Mouse (Mus musculus) forebrain, embryonic 15.5 days (tissue): Measurements from ENCODE around the gene Myl7. TPM values are rescaled to one million over a fixed set of nuclear protein-coding genes. Genes with fewer than 3 reads are reported as not detected.

ENCODE experiments used
- ATAC-seq: fragments of 200-750 bp; cut with Nextera tagmentation; replicated peaks from 2 replicates; pipeline ENCODE4 v1.8.0; 2017; ENCODE audit warnings: mild to moderate bottlenecking, moderate TSS enrichment, moderate library complexity
- H3K27ac ChIP-seq: fragments of 300-500 bp; sonication (generic); replicated peaks from 2 replicates; pipeline ENCODE4 v1.5.1; 2015; ENCODE audit warnings: mild to moderate bottlenecking, inconsistent platforms
- H3K27me3 ChIP-seq: fragments of 300-500 bp; sonication (generic); 2 replicates; pipeline ENCODE4 v1.6.1; 2015; ENCODE audit warnings: inconsistent platforms
- H3K36me3 ChIP-seq: fragments of 300-500 bp; sonication (generic); 2 replicates; pipeline ENCODE4 v1.6.1; 2015; ENCODE audit warnings: mild to moderate bottlenecking, inconsistent platforms
- H3K4me1 ChIP-seq: fragments of 300-500 bp; sonication (generic); 2 replicates; pipeline ENCODE4 v1.6.1; 2015; ENCODE audit warnings: inconsistent platforms
- H3K4me2 ChIP-seq: fragments of 300-500 bp; sonication (generic); replicated peaks from 2 replicates; pipeline ENCODE4 v1.6.1; 2015; ENCODE audit warnings: mild to moderate bottlenecking, inconsistent platforms
- H3K4me3 ChIP-seq: fragments of 300-500 bp; sonication (generic); 2 replicates; pipeline ENCODE4 v1.5.1; 2015; ENCODE audit warnings: mild to moderate bottlenecking, inconsistent platforms
- H3K9ac ChIP-seq: fragments of 300-500 bp; sonication (generic); replicated peaks from 2 replicates; pipeline ENCODE4 v1.6.1; 2015; ENCODE audit warnings: mild to moderate bottlenecking, inconsistent platforms
- H3K9me3 ChIP-seq: fragments of 300-500 bp; sonication (generic); 2 replicates; pipeline ENCODE4 v1.6.1; 2016; ENCODE audit warnings: inconsistent platforms
- WGBS: fragments of 180-500 bp; shearing (Covaris S2); methylation state at CpG from one replicate; pipeline ENCODE4 v1.1.7; 2015; ENCODE audit warnings: mixed read lengths; 5-methylcytosine and 5-hydroxymethylcytosine counted together
- polyA plus RNA-seq: library from polyadenylated mRNA; unstranded; fragments of >200 nt; fragmentation: Nextera tagmentation; extraction: Ambion mirVana; gene quantifications from 2 replicates; pipeline ENCODE4 v1.2.1, GENCODE M21; 2015

Gene Myl7
- polyA plus RNA-seq, 1 experiment from 2014 or later, result 0.32 TPM

DNA sequence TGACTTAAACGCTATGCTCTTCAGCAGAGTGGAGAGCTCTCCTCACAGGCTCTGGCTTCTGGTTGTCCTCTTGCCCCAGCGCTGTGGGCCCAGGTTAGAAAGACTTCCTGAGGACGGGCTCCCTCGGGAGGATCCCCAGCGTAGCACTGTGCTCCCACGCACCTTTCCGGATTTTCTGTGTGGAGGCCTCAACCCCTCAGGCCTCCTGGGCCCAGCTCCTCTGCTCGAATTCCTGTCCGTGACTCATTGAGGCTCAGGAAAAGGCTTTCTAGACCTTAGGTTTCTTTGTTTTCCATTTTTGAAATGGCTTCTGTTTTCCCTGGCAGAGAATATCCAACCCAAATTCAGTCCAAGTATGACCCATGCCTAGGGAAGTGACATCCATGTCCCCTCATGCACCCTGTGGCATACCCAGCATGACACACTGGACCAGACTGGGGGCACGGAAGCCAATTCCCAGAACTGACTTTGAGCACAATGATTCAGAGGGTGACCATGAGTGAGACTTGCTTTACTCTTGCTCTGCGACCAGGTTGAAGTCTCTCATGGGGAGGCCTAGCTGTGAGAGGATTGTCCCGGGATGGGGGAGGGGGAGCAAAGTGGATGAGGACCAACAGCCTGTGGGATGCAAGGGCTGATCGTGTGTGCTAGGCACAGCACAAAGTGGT lies 38.6 kb downstream of the Myl7 start:
- Histone ChIP-seq H3K36me3 (no peaks in the 10 kb centered on the region), H3K4me1 (peaks cover 12% of the 10 kb centered on the region), H3K27ac (no peak overlapping the region), H3K27me3 (peaks cover 27% of the 10 kb centered on the region), H3K9me3 (no peaks in the 10 kb centered on the region), H3K4me3 (no peak overlapping the region), H3K4me2 (no peak overlapping the region), H3K9ac (no peak overlapping the region)
- no peak for ATAC-seq
- 86% methylated on average over 13 of the region's 13 CpGs for whole genome bisulfite sequencing

GRCm38 (mm10) chr11:5858723-5859122 lies 39.9 kb downstream of the Myl7 start:
- Histone ChIP-seq H3K4me3 (no peak overlapping the region), H3K4me1 (peaks cover 12% of the 10 kb centered on the region), H3K27me3 (peaks cover 27% of the 10 kb centered on the region), H3K9ac (no peak overlapping the region), H3K4me2 (no peak overlapping the region), H3K36me3 (no peaks in the 10 kb centered on the region), H3K27ac (no peak overlapping the region), H3K9me3 (no peaks in the 10 kb centered on the region)
- 63% methylated on average over 1 of the region's 1 CpGs for WGBS
- no peak for ATAC-seq

DNA sequence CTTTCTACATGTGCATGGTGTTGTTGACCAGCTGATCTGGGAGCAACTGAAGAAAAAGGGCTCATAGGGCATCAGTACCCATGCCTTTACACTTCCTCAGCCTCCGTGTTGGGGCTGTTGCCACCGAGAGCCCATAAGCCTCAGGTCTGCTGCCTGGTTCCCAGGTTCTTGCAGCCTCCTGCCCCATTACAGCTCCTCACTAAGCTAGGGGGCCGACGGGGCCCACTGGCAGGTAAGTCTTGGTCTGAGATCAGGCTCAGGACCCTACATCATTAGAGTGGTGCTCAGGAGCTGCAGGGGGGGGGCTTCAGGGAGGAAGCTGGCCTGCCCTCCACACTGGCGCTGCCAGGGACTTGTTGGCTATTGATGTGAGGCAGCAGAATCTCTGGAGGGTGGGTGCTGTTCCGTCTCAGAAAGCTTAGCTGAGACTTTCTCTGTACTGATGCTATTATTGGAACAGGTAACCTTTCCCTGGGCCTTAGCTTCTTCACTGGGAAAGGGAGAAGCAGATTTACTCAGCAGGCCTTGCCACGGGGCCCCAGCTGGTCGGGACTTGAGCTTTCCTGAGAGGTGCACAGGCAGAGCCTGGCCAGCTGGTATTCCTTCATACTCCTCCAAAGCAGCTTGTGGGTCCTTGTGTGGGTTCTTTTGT lies 42.0 kb downstream of the Myl7 start:
- H3K36me3 ChIP-seq, result no peaks in the 10 kb centered on the region
- H3K4me1 ChIP-seq, result peaks cover 7% of the 10 kb centered on the region
- no peaks in the 10 kb centered on the region for H3K9me3 ChIP-seq
- H3K4me3 ChIP-seq, result no peak overlapping the region
- peaks cover 12% of the 10 kb centered on the region for H3K27me3 ChIP-seq
- H3K27ac ChIP-seq, result no peak overlapping the region
- H3K4me2 ChIP-seq, result no peak overlapping the region
- WGBS, result 88% methylated on average over 8 of the region's 8 CpGs
- no peak overlapping the region for H3K9ac ChIP-seq
- no peak for ATAC-seq

- Histone ChIP-seq H3K36me3 (no peaks in the 10 kb centered on the region), H3K4me1 (0 out of 2 replicates have a peak, but pooled peaks cover under 1% of the 10 kb centered on the region), H3K27me3 (peaks cover 6% of the 10 kb centered on the region; the same call in 1 of the 2 replicates), H3K9ac (no peak overlapping the region), H3K4me3 (no peak overlapping the region), H3K9me3 (no peaks in the 10 kb centered on the region), H3K27ac (no peak overlapping the region), H3K4me2 (no peak overlapping the region)
- ATAC-seq, result no peak
- 51% methylated on average over 7 of the region's 7 CpGs for WGBS
Measured at GRCm38 (mm10) chr11:5855902-5856301, 42.7 kb downstream of the Myl7 start.

- Histone ChIP-seq H3K4me3 (no peak overlapping the region), H3K9ac (no peak overlapping the region), H3K27me3 (peaks cover 2% of the 10 kb centered on the region; the same call in 1 of the 2 replicates), H3K4me2 (no peak overlapping the region), H3K4me1 (no peaks in the 10 kb centered on the region), H3K9me3 (no peaks in the 10 kb centered on the region), H3K36me3 (no peaks in the 10 kb centered on the region), H3K27ac (no peak overlapping the region)
- no peak for ATAC-seq
Measured at GRCm38 (mm10) chr11:5855481-5855880, 43.1 kb downstream of the Myl7 start.

DNA sequence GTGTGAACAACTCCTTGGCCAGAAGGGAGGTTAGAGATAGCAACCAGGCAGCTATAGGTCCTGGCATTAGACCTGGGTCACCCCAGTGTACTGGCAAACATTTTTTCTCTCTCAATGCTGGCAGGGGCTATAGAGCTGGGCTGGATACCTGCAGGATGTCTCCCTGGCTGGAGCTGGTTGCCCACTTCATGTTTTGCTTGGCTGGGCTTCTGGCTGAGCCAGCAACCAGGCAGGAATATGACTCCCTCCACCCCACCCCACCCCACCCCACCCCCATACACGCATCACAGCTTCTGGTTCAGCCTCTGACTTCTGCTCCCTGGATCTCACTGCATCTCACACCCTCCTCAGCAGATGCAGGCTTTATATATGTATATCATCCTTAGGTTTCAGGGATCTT lies 46.3 kb downstream of the Myl7 start:
- peaks cover 15% of the 10 kb centered on the region for H3K4me1 ChIP-seq
- no peak overlapping the region for H3K27ac ChIP-seq
- H3K9ac ChIP-seq, result no peak overlapping the region
- H3K27me3 ChIP-seq, result no peaks in the 10 kb centered on the region
- WGBS, result 64% methylated on average over 1 of the region's 1 CpGs
- no peak overlapping the region for H3K4me2 ChIP-seq
- ATAC-seq, result no peak
- H3K9me3 ChIP-seq, result no peaks in the 10 kb centered on the region
- no peaks in the 10 kb centered on the region for H3K36me3 ChIP-seq
- no peak overlapping the region for H3K4me3 ChIP-seq

DNA sequence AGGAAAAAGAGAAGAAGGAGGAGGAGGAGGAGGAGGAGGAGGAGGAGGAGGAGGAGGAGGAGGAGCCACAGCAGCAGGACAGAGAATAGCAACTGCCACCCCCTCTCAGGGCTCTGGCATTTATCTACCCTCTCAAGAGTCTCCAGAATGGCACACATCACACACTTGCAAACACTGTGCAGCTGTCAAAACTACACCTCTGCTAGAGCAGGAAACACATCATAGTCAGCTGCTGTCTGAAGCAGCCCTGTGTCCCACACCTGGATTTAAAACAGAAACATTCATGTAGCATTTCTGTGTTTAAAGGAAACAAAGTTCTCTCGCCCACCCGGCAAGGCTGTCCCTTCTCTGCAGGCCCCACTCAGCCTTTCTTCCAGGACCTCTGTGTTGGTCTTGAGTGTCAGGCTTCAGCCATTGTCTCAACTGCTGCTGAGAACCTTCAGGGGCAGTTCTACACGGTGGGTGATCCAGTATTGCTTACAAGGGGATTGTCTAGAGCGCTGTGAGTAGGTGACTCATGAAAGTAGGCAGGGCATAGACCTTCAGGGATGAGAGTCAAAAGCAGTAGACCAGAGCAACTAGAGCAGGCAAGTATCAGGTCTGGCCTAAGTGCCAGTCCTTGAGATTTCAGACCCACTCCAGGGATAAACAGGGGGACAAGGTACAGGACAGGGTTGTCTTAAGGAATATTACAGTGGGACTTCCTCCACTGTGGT lies 47.4 kb downstream of the Myl7 start:
- no peak for ATAC-seq

GRCm38 (mm10) chr11:5850452-5850851 lies 48.1 kb downstream of the Myl7 start:
- WGBS, result 60% methylated on average over 5 of the region's 5 CpGs
- Histone ChIP-seq H3K36me3 (no peaks in the 10 kb centered on the region), H3K27me3 (no peaks in the 10 kb centered on the region), H3K9ac (no peak overlapping the region), H3K27ac (no peak overlapping the region), H3K9me3 (no peaks in the 10 kb centered on the region), H3K4me2 (no peak overlapping the region), H3K4me1 (peaks cover 15% of the 10 kb centered on the region), H3K4me3 (no peak overlapping the region)
- ATAC-seq, result no peak

More for the DNA sequence above, 47.4 kb downstream of the Myl7 start:
- Histone ChIP-seq H3K27me3 (no peaks in the 10 kb centered on the region), H3K4me3 (no peak overlapping the region), H3K4me1 (peaks cover 15% of the 10 kb centered on the region), H3K9ac (no peak overlapping the region), H3K4me2 (no peak overlapping the region), H3K36me3 (no peaks in the 10 kb centered on the region), H3K9me3 (no peaks in the 10 kb centered on the region), H3K27ac (no peak overlapping the region)
- WGBS, result 54% methylated on average over 4 of the region's 4 CpGs

DNA sequence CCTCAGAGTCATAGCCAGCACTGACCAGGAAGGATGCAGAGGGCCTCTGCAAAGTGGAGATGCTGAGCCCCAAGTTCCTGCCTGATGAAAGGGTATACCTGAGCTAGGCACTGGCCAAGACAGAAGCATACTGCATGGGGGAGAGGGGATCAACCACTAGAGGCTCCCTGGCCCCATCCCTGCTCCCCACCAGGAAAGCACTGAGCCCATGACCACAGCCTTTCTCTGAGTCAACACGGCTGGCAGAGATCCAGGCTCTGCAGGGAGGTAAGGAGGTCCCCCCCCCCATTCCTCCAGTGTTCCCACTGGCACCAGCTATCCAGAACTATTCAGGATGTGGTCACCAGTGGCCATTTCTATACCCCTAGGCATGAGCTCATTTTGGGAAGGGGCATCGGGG lies 49.3 kb downstream of the Myl7 start:
- peak; percentile 72 for ATAC-seq
- peak overlapping the region; percentile 75 for H3K27ac ChIP-seq
- no peaks in the 10 kb centered on the region for H3K27me3 ChIP-seq
- H3K4me2 ChIP-seq, result no peak overlapping the region
- peaks cover 15% of the 10 kb centered on the region for H3K4me1 ChIP-seq
- 49% methylated on average over 2 of the region's 2 CpGs for WGBS
- no peak overlapping the region for H3K9ac ChIP-seq
- H3K4me3 ChIP-seq, result no peak overlapping the region
- no peaks in the 10 kb centered on the region for H3K36me3 ChIP-seq
- no peaks in the 10 kb centered on the region for H3K9me3 ChIP-seq

DNA sequence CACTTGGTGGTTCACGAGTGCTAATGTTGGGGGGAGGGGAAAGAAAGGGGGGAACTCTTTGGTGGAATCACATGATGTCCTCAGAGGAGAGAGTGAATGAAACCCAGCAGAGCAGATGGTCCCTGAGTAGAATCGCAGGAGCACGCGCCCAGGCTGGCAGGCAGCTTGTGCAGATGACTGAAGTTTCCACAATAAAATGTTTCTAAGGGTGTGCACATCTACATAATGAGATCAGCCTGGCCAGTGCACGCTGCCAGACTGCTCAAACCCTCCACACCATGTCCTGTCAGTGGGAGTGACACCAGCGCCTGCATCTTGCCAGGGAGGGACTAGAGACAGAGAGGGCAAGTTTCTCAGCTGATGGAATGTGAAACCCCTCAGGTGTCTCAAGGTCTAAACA lies 49.8 kb downstream of the Myl7 start:
- H3K9ac ChIP-seq, result no peak overlapping the region
- H3K4me3 ChIP-seq, result no peak overlapping the region
- no peaks in the 10 kb centered on the region for H3K27me3 ChIP-seq
- H3K36me3 ChIP-seq, result no peaks in the 10 kb centered on the region
- H3K4me1 ChIP-seq, result peaks cover 15% of the 10 kb centered on the region
- no peak overlapping the region for H3K4me2 ChIP-seq
- peak overlapping the region; percentile 75 for H3K27ac ChIP-seq
- no peaks in the 10 kb centered on the region for H3K9me3 ChIP-seq
- WGBS, result 12% methylated on average over 6 of the region's 6 CpGs
- peak; percentile 92 for ATAC-seq

DNA sequence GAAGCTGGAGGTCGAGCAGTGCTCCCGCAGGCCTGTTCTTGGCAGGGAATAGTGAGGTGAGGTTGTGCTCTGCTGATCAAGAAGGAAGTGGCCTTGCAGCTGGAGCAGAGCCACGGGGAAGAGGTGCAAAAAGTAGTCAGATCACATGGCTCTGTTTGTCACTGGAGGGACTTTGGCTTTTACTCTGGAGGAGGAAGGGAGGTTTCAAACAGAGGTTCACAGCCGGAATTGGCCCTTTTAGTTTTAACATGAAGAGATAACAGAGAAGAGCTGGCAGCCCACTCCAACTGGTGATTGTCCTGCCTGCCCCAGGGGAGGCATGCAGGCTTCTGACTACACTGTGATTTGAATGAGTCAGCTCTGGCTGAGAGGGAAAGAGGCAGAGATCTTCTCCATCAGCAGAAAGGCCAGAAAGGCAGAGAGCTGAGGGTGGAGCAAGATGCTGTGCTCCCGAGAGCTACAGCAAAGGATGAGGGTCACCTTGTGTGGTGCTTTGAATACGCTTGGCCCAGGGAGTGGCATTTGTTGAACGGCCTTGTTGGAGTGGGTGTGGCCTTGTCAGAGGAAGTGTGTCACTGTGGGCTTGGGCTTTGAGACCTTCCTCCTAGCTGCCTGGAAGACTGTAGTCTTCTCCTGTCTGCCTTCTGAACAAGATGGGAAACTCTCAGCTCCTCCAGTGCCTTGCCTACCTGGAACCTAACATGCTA lies 51.8 kb downstream of the Myl7 start:
- H3K4me1 ChIP-seq, result peaks cover 15% of the 10 kb centered on the region
- no peaks in the 10 kb centered on the region for H3K27me3 ChIP-seq
- no peak overlapping the region for H3K9ac ChIP-seq
- WGBS, result 79% methylated on average over 7 of the region's 7 CpGs
- H3K4me2 ChIP-seq, result no peak overlapping the region
- no peaks in the 10 kb centered on the region for H3K9me3 ChIP-seq
- no peaks in the 10 kb centered on the region for H3K36me3 ChIP-seq
- no peak overlapping the region for H3K4me3 ChIP-seq
- ATAC-seq, result no peak
- H3K27ac ChIP-seq, result no peak overlapping the region
